Mouse (Mus musculus): Measurements from ENCODE around the gene Banp. TPM values are rescaled to one million over a fixed set of nuclear protein-coding genes. Genes with fewer than 3 reads are reported as not detected.

Gene Banp
- total and polyA plus RNA-seq, 3 experiments, result 13.1 to 26.9 (median 17.9) TPM

DNA sequence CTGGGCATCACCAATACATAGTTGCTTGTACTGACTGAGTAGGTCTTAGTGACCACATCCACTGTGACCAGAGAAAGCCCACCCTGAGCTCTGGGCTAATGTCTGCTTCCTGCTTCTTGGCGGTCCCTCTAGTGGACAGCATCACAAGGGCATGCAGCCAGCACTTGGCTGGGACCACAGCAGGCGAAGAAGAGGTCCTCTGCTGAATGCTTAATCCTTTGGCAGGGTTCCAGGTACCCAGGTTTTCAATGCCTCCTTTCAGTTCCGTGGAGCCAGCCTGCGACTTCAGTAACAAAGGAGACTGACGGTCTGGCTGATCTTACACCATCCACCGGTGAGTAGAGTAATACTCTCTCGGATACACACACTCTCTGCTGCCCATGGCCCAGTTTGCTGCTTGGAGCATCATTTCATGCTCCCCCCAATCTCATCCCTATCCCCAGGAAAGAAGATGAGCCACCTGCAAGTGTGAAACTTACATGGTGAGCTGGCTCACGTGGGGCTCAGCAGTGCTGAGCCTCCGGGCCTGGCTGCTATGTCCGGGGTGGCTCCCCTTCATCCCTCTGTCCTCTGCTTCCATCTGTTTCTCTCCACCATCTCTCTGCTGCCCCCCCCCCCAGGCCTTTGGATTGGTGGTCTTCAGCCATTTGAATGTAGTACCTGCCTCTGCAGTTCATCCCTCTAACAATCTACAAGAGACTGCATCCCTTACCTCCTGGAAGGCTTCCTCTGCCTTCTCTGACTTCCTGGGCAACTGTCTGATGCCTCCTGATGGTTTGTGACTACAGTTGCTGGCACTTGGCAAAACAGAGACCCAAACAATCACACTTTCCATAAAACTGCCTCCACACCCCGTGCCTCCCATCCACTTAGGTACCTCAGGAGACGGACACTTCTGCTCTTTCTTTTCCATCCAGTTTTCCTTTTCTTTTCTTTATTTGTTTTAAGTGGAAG is 13.9 kb upstream of the Banp start:
- TF ChIP-seq CTCF (IDR thresholded peaks at IDR 0.05), result peak; percentile 45
- TF ChIP-seq POLR2A (IDR thresholded peaks at IDR 0.05; ENCODE audit: insufficient read depth, low read depth, low read length), result no peak
- no peak for TF ChIP-seq EP300 (IDR thresholded peaks at IDR 0.05; ENCODE audit: insufficient read depth, low read depth, low read length)

DNA sequence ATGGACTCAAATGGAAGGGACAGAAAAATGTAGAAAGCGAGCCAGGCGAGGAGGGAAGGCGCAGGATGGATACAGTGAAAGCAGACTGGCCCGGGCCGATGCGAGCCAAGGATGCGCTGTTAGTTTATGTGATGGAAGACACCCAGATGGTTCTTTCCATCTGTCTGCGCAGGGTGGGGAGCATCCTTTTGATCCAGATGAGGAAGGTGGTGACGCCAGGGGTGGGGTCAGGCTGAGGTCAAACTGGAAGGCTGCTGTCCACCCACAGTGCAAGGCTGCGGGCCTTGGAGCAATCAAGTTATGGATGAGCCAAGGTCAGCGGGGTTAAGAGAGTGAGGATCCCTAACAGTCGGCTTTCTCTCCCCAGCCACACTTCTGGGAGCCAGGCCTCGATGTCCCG is 13.2 kb upstream of the Banp start:
- TF ChIP-seq EP300 (IDR thresholded peaks at IDR 0.05; ENCODE audit: insufficient read depth, low read depth, low read length) (no peak), POLR2A (IDR thresholded peaks at IDR 0.05; ENCODE audit: insufficient read depth, low read depth, low read length) (no peak), CTCF (IDR thresholded peaks at IDR 0.05) (no peak)
- no peaks in the 10 kb centered on the region; the same call in 1 of the 2 replicates for H3K4me1 ChIP-seq (ENCODE audit: control insufficient read depth, insufficient read depth, low read length)
- no peak overlapping the region for H3K4me3 ChIP-seq
- no peak for DNase-seq
- no peaks in the 10 kb centered on the region for H3K79me2 ChIP-seq (replicated peaks; ENCODE audit: control insufficient read depth, insufficient read depth, low read length)
- H3K9ac ChIP-seq (ENCODE audit: low read depth, low read length), result no peak overlapping the region
- no peaks in the 10 kb centered on the region for H3K27me3 ChIP-seq (ENCODE audit: control insufficient read depth, insufficient read depth, low read length)
- no peaks in the 10 kb centered on the region for H3K36me3 ChIP-seq (ENCODE audit: control insufficient read depth, insufficient read depth, low read length)
- WGBS, result 75% methylated on average over 14 of the region's 14 CpGs
- intact Hi-C loops (cut with DNase I), result no loop called here
- no peak overlapping the region for H3K27ac ChIP-seq

More for the DNA sequence above, 13.9 kb upstream of the Banp start:
- Histone ChIP-seq H3K79me2 (replicated peaks; ENCODE audit: control insufficient read depth, insufficient read depth, low read length) (no peaks in the 10 kb centered on the region), H3K4me3 (no peak overlapping the region), H3K36me3 (ENCODE audit: control insufficient read depth, insufficient read depth, low read length) (no peaks in the 10 kb centered on the region), H3K4me1 (ENCODE audit: control insufficient read depth, insufficient read depth, low read length) (no peaks in the 10 kb centered on the region; the same call in 1 of the 2 replicates), H3K9ac (ENCODE audit: low read depth, low read length) (no peak overlapping the region), H3K27me3 (ENCODE audit: control insufficient read depth, insufficient read depth, low read length) (no peaks in the 10 kb centered on the region), H3K27ac (no peak overlapping the region)
- no peak for DNase-seq
- intact Hi-C loops (cut with DNase I), result no loop called here
- WGBS, result 58% methylated on average over 12 of the region's 12 CpGs

DNA sequence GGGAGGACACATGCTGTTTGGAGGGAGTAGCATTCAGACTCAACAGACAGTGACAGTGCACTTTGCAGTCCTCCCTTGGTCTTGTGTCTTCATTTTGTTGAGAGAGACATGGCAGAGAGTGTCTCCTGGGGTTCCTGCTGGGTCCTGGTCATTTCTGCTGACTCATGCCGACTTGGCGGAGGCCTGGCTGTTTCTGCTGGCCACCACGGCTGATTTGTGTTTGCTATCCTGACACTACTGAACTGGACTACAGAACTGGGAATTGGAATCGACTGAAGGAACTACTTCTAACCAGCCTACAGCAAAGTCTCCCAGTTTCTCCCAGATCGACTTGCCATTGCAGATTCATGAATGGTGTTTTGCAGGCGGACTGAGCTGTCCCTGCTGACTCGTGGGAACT is 10.8 kb upstream of the Banp start:
- no peaks in the 10 kb centered on the region for H3K36me3 ChIP-seq (ENCODE audit: control insufficient read depth, insufficient read depth, low read length)
- no peaks in the 10 kb centered on the region for H3K27me3 ChIP-seq (ENCODE audit: control insufficient read depth, insufficient read depth, low read length)
- no peaks in the 10 kb centered on the region for H3K79me2 ChIP-seq (replicated peaks; ENCODE audit: control insufficient read depth, insufficient read depth, low read length)
- TF ChIP-seq EP300 (IDR thresholded peaks at IDR 0.05; ENCODE audit: insufficient read depth, low read depth, low read length) (no peak), POLR2A (IDR thresholded peaks at IDR 0.05; ENCODE audit: insufficient read depth, low read depth, low read length) (no peak), CTCF (IDR thresholded peaks at IDR 0.05) (no peak)
- no peak overlapping the region for H3K9ac ChIP-seq (ENCODE audit: low read depth, low read length)
- no peak overlapping the region for H3K27ac ChIP-seq
- DNase-seq, result no peak
- WGBS, result 80% methylated on average over 7 of the region's 7 CpGs
- intact Hi-C loops (cut with DNase I), result no loop called here
- H3K4me3 ChIP-seq, result no peak overlapping the region
- no peaks in the 10 kb centered on the region; the same call in 1 of the 2 replicates for H3K4me1 ChIP-seq (ENCODE audit: control insufficient read depth, insufficient read depth, low read length)

DNA sequence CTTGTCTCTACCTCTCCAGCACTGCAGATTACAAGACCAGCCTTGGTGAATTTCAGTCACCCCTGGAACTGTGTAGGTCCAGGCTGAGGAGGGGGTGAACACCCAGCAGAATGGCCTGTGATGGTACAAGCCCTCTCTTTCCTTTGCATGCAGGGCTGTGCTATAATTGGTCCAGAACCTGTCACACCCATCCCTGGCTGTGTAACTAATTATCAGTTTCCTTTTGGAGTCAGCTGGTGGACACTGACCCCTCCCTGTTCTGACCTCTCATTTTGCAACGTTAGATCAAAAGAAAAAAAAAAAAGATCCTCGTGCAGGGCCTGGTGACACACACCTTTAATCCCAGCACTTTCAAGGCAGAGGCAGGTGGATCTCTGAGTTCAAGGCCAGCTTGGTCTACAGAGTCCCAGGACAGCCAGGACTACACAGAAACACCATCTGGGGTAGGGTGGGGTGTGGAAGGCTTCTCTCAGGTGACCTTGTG is 6.5 kb upstream of the Banp start:
- H3K9ac ChIP-seq (ENCODE audit: low read depth, low read length), result no peak overlapping the region
- H3K4me3 ChIP-seq, result no peak overlapping the region
- H3K36me3 ChIP-seq (ENCODE audit: control insufficient read depth, insufficient read depth, low read length), result no peaks in the 10 kb centered on the region
- no peak for TF ChIP-seq CTCF (IDR thresholded peaks at IDR 0.05)
- TF ChIP-seq POLR2A (IDR thresholded peaks at IDR 0.05; ENCODE audit: insufficient read depth, low read depth, low read length), result 0 out of 2 replicates have a peak, but pooled peaks have one; percentile 13
- TF ChIP-seq EP300 (IDR thresholded peaks at IDR 0.05; ENCODE audit: insufficient read depth, low read depth, low read length), result 0 out of 2 replicates have a peak, but pooled peaks have one; percentile 18
- no peak overlapping the region for H3K27ac ChIP-seq
- peaks cover 2% of the 10 kb centered on the region for H3K4me1 ChIP-seq (ENCODE audit: control insufficient read depth, insufficient read depth, low read length)
- no peak for DNase-seq
- WGBS, result 13% methylated on average over 2 of the region's 2 CpGs
- intact Hi-C loops (cut with DNase I), result no loop called here
- H3K27me3 ChIP-seq (ENCODE audit: control insufficient read depth, insufficient read depth, low read length), result no peaks in the 10 kb centered on the region
- H3K79me2 ChIP-seq (replicated peaks; ENCODE audit: control insufficient read depth, insufficient read depth, low read length), result no peaks in the 10 kb centered on the region

DNA sequence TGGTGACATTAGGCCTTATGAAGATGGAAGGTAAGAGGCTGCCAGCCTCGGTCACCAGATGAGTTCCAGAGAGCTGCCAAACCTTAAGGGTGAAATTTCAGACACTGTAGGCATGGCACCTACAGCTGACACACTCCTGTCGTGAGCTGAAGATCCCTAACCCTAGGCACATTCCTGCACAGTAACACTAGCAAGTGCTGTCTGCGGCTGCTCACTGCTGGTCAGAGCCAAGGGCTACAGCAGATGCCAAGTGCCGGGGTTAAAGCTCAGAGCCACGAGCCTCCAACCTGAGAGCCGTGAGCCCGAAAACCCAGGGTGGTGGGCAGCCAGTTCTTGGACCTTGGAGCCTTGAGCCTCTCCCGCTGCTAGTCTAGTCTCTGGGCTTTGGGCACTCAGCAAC is 5.8 kb upstream of the Banp start:
- TF ChIP-seq CTCF (IDR thresholded peaks at IDR 0.05) (no peak), EP300 (IDR thresholded peaks at IDR 0.05; ENCODE audit: insufficient read depth, low read depth, low read length) (no peak), POLR2A (IDR thresholded peaks at IDR 0.05; ENCODE audit: insufficient read depth, low read depth, low read length) (no peak)
- H3K4me3 ChIP-seq, result no peak overlapping the region
- intact Hi-C loops (cut with DNase I), result no loop called here
- H3K9ac ChIP-seq (ENCODE audit: low read depth, low read length), result no peak overlapping the region
- no peak overlapping the region for H3K27ac ChIP-seq
- WGBS, result 85% methylated on average over 8 of the region's 8 CpGs
- H3K36me3 ChIP-seq (ENCODE audit: control insufficient read depth, insufficient read depth, low read length), result no peaks in the 10 kb centered on the region
- no peaks in the 10 kb centered on the region for H3K79me2 ChIP-seq (replicated peaks; ENCODE audit: control insufficient read depth, insufficient read depth, low read length)
- H3K27me3 ChIP-seq (ENCODE audit: control insufficient read depth, insufficient read depth, low read length), result no peaks in the 10 kb centered on the region
- peaks cover 8% of the 10 kb centered on the region for H3K4me1 ChIP-seq (ENCODE audit: control insufficient read depth, insufficient read depth, low read length)
- no peak for DNase-seq

DNA sequence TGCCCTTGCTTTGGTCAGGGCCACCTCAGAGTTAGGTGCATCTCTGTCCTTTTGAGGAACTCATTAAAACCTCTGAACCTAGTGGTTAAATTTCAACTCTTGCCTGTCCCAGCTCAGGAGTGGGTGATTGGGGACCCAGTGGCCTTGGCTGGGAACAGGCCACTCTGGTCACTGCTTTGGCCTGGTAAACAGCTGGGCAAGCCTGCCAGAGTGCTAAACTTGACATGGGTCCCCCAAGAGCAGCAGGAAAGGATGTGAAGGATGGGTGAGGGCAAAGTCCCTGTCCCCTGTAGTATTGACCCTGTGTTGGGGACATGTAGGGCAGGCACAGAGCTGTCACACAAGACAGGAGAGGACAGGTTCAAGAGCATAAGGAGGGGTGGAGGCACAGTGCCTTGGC is 4.7 kb upstream of the Banp start, which contains the start of gene Car5a:
Gene Car5a (minus strand): TSS at position 74 of the 400 bp plus-strand sequence.
- Histone ChIP-seq H3K4me3 (no peak within 1 kb of the TSS), H3K27ac (no peak within 1 kb of the TSS), H3K36me3 (ENCODE audit: control insufficient read depth, insufficient read depth, low read length) (no peaks in the 10 kb centered on the region), H3K4me1 (ENCODE audit: control insufficient read depth, insufficient read depth, low read length) (peaks cover 10% of the 10 kb centered on the region), H3K9ac (ENCODE audit: low read depth, low read length) (no peak within 1 kb of the TSS), H3K79me2 (replicated peaks; ENCODE audit: control insufficient read depth, insufficient read depth, low read length) (no peaks in the 10 kb centered on the region), H3K27me3 (ENCODE audit: control insufficient read depth, insufficient read depth, low read length) (no peaks in the 10 kb centered on the region)
- TF ChIP-seq CTCF (IDR thresholded peaks at IDR 0.05), result no peak
- TF ChIP-seq EP300 (IDR thresholded peaks at IDR 0.05; ENCODE audit: insufficient read depth, low read depth, low read length), result no peak
- TF ChIP-seq POLR2A (IDR thresholded peaks at IDR 0.05; ENCODE audit: insufficient read depth, low read depth, low read length), result no peak
- no peak for DNase-seq
- intact Hi-C loops (cut with DNase I), result no loop called here
